Mouse (Mus musculus): Measurements from ENCODE around the gene Lrp10.

DNA sequence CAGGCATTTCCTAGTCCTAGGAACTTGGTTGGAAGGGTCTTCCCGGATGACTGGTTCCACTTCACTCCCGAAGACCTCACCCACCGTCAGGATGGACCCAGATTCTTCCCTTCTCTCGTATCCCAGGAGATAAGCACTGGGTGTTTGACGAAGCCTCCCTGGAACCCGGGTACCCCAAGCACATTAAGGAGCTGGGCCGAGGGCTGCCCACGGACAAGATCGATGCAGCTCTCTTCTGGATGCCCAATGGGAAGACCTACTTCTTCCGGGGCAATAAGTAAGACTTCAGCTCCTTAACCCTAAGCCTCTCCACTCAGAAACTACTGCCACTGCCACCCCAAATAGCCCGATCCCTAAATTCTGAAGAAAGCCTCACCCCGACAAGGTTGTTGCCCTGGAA is 24.8 kb upstream of the Lrp10 start:
- no peak for TF ChIP-seq CTCF (IDR thresholded peaks at IDR 0.05; ENCODE audit: borderline replicate concordance, extremely low read depth, insufficient read depth, insufficient read length)
- TF ChIP-seq POLR2A (IDR thresholded peaks at IDR 0.05; ENCODE audit: borderline replicate concordance, extremely low read depth, insufficient read depth, insufficient read length, poor library complexity, severe bottlenecking) = no peak
